Mouse (Mus musculus) left cerebral cortex, postnatal 14 days (tissue): ENCODE results near the gene Glce. TPM values are rescaled to one million over a fixed set of nuclear protein-coding genes. Genes with fewer than 3 reads are reported as not detected.

Source experiments
- DNase-seq, 2 experiments: peaks; one replicate each; pipeline ENCODE4 v3.0.0; 2021 to 2022; ENCODE audit warnings: low spot score in 2 of 2, mixed read lengths in 1 of 2
- intact Hi-C: fragments of 180-260 bp; cut with DNase I; formaldehyde crosslinking; loops from one replicate; pipeline ENCODE4 v1.15.1; 2025
- total RNA-seq, 2 experiments: library from RNA; stranded (reverse); gene quantifications; 2 replicates each; pipeline ENCODE4 v1.2.3; 2021

Glce gene
- total RNA-seq, 2 experiments from 2014 or later: 27.2 to 28.7 TPM

- DNase-seq: no peak
- intact Hi-C loops: no loop called here
Measured at GRCm38 (mm10) chr9:62049166-62049565, 73.3 kb downstream of the Glce start.

DNA sequence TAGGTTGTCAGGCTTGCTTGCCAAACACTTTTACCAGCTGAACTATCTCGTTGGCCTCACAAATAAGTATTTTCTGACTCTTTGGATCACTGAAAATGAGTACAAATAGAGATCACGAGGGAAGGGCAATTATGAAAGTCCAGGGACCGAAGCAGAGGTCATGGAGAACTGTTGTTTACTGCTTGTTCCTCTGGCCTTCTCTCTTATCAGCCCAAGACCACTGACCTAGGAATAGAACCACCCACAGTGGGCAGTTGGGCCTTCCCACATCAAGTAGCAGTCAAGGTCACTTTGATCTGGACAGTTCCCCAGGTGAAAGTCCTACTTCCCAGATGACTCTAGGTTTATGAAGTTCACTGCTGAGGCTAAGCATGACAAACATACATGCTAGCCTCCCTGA, 80.3 kb downstream of the Glce start:
- DNase-seq: no peak
- intact Hi-C loops: loop anchor here (5.0 kb wide), 1 partner anchor 75 kb away; no protein-coding TSS in a partner anchor

GRCm38 (mm10) chr9:62040008-62040608, 82.3 kb downstream of the Glce start:
- DNase-seq: peak; percentile 85 to 91
- intact Hi-C loops: loop anchor here (1.0 to 5.0 kb wide), 3 partner anchors 73 to 204 kb away; no protein-coding TSS in a partner anchor

- DNase-seq: no peak
- intact Hi-C loops: no loop called here
Measured at GRCm38 (mm10) chr9:62035806-62036205, 86.6 kb downstream of the Glce start.

- no peak for DNase-seq
- intact Hi-C loops: no loop called here
Measured at GRCm38 (mm10) chr9:62032206-62032605, 90.2 kb downstream of the Glce start.

GRCm38 (mm10) chr9:62028072-62028471, 94.4 kb downstream of the Glce start:
- intact Hi-C loops: no loop called here
- DNase-seq: no peak

GRCm38 (mm10) chr9:62026600-62026999, 95.9 kb downstream of the Glce start, which contains the start of gene Paqr5:
Gene Paqr5, minus strand, starts transcription at chr9:62026856.
- DNase-seq: no peak
- intact Hi-C loops: no loop called here

GRCm38 (mm10) chr9:62025056-62025455, 97.4 kb downstream of the Glce start:
- DNase-seq: no peak

GRCm38 (mm10) chr9:62023879-62024278, 98.6 kb downstream of the Glce start:
- no peak for DNase-seq
- intact Hi-C loops: no loop called here

More at GRCm38 (mm10) chr9:62025056-62025455, 97.4 kb downstream of the Glce start:
- intact Hi-C loops: no loop called here

DNA sequence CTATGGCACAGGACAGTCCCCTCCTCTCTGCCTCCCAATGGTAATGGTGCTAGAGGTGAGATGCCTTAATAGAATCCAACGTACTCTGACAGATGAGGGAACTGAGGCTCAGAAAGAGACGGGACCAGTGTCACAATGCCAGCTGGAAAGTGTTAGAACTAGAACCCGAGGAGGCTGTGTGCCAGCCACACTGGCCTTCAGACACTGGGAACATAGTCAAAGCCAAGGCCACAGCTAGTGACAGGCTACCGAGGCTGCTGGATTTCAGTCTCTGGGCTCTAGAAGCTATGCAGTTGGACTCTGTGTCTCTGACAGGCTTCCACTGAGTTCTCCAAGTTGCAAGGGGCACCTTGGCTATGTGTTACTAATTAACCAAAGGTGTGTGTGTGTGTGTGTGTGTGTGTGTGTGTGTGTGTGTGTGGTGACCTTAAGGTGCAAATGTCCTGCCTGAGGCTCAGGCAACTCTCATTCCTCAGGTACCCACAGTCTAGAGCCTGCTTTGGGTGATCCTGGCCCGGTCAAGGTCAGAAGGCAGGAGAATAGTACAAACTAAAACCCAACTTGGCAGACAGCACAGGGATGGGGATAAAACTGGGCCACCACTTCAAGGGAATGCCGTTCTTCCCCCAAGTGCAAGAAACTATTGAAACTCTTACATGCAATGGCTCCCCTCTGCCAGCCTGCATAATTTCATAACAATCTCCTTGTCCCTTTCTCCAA, 99.3 kb downstream of the Glce start:
- intact Hi-C loops: no loop called here
- no peak for DNase-seq

GRCm38 (mm10) chr9:62021583-62022120, 100.8 kb downstream of the Glce start:
- intact Hi-C loops: no loop called here
- DNase-seq: no peak

GRCm38 (mm10) chr9:62020259-62020658, 102.2 kb downstream of the Glce start:
- intact Hi-C loops: no loop called here
- no peak for DNase-seq

DNA sequence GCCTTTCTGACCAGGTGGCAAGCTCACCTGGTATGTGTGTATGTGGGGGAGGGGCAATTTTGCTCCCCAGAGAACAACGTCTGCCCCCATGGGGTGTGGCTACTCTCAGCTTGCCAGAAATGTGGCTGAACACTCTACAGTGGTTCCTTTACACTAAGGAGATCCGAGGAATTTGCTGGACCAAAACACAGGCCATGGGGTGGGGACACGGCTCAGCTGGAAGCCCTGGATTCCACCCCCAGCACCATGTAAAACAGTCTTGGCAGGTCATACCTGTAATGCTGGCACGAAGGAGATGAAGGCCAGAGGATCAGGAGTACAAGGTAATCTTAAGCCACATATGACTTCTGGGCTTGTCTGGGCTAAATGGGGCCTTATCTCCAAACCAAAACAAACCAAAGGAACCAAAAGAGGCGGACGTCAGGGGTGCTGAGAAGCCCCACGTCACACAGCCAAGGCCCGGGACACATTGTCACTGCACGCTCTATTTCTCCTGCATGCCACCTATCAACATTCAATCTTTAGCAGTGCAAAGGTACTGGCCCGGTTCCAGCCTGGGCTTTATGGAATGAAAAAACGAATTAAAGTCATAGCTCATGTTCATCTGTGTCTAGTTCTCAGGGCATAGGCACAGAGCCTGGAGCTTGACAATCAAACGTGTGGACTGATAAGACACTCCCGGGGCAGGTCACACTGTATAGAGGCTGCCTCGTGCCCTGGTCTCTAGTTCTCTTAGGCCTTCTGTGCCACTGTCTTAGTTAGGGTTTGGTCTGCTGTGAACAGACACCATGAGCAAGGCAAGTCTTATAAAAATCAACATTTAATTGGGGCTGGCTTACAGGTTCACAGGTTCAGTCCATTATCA, 104.0 kb downstream of the Glce start:
- no peak for DNase-seq
- intact Hi-C loops: no loop called here

DNA sequence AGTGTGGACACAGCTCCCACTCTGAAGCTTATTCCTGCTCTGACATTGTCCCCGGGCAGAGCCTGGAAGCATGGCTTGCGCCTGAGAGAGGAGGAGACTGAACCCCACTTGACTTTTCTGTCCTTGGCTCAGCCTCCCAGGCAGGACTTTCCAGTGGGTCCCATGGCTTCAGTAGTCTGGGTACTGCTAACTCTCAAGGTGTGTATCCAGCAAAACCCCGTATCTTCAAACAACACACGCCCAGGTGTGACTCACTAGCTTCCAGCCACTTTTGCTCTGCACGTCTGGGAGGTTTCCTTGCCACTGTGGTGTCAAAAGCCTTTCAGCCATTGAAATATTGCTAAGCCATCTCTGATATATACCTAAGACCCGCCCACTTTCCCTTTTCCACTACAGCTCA, 105.1 kb downstream of the Glce start:
- intact Hi-C loops: no loop called here
- no peak for DNase-seq

DNA sequence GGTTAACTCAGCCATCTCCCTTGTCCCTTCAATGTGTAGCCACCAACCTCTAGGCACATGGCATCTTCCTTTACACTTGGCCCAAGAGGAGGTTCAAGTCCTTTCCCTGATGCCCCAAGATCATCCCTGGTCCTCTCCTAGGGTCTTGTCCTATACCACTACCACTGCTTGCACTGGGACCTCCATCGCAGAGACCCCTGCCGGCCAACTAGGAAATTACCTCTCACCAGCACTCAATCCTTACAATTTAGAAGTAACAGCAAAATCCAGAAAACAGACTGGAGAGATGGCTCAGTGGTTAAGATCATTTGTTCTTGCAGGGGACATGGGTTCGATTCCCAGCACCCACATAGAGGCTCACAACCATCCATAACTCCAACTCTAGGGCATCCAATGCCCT, 107.0 kb downstream of the Glce start:
- no peak for DNase-seq
- intact Hi-C loops: no loop called here

GRCm38 (mm10) chr9:62013316-62014097, 108.9 kb downstream of the Glce start:
- DNase-seq: no peak
- intact Hi-C loops: no loop called here

- intact Hi-C loops: no loop called here
- DNase-seq: no peak
Measured at GRCm38 (mm10) chr9:62008360-62008759, 114.1 kb downstream of the Glce start.
